Mouse (Mus musculus) intestine, postnatal 0 days (tissue): ENCODE measurements at regions not wholly inside any gene's neighbourhood (a gene's known extent, or its start where the extent isn't known, plus 50 kb on each side); places are given as distances from the start of the nearest gene placed in this dataset.
"Not testable (repeated sequence)": the region's sequence is repeated elsewhere in the genome, so short reads cannot be mapped to it uniquely, and the experiment has no call there.

Source experiments
- ATAC-seq: fragments of 200-750 bp; cut with Nextera tagmentation; 2 replicates; pipeline ENCODE4 v1.8.0; 2017; ENCODE audit warnings: mild to moderate bottlenecking, moderate TSS enrichment, moderate library complexity
- H3K27ac ChIP-seq: fragments of 300-500 bp; sonication (generic); 2 replicates; pipeline ENCODE4 v1.5.1; 2014; ENCODE audit warnings: mild to moderate bottlenecking, low read depth, low read length, moderate library complexity
- H3K27me3 ChIP-seq: fragments of 300-500 bp; sonication (generic); replicated peaks from 2 replicates; pipeline ENCODE4 v1.6.1; 2014; ENCODE audit warnings: low read length, mixed read lengths; ENCODE audit not compliant: control insufficient read depth, insufficient read depth
- H3K36me3 ChIP-seq: fragments of 300-500 bp; sonication (generic); 2 replicates; pipeline ENCODE4 v1.6.1; 2014; ENCODE audit warnings: mild to moderate bottlenecking, moderate library complexity; ENCODE audit not compliant: control insufficient read depth, insufficient read depth
- H3K4me1 ChIP-seq: fragments of 300-500 bp; sonication (generic); replicated peaks from 2 replicates; pipeline ENCODE4 v1.6.1; 2014; ENCODE audit warnings: antibody characterized with exemption, low read length, mixed read lengths; ENCODE audit not compliant: control insufficient read depth, insufficient read depth
- H3K4me2 ChIP-seq: fragments of 300-500 bp; sonication (generic); replicated peaks from 2 replicates; pipeline ENCODE4 v1.6.1; 2014; ENCODE audit warnings: low read depth, mild to moderate bottlenecking, moderate library complexity
- H3K4me3 ChIP-seq: fragments of 300-500 bp; sonication (generic); 2 replicates; pipeline ENCODE4 v1.5.1; 2014; ENCODE audit warnings: low read depth, low read length
- H3K9ac ChIP-seq: fragments of 300-500 bp; sonication (generic); 2 replicates; pipeline ENCODE4 v1.6.1; 2014; ENCODE audit warnings: mild to moderate bottlenecking, low read depth, low read length
- H3K9me3 ChIP-seq: fragments of 300-500 bp; sonication (generic); 2 replicates; pipeline ENCODE4 v1.6.1; 2016; ENCODE audit warnings: mixed run types; ENCODE audit not compliant: control insufficient read depth
- CTCF ChIP-seq: sonication (generic); IDR thresholded peaks from 2 replicates; pipeline ENCODE4 v1.5.1; 2016; ENCODE audit warnings: low read depth, mild to moderate bottlenecking, control low read depth, antibody characterized with exemption, moderate library complexity
- WGBS: fragments of 180-500 bp; shearing (Covaris S2); extraction: QIAGEN DNeasy Blood & Tissue Kit; methylation state at CpG from one replicate; pipeline ENCODE4 v1.1.7; 2014; 5-methylcytosine and 5-hydroxymethylcytosine counted together

DNA sequence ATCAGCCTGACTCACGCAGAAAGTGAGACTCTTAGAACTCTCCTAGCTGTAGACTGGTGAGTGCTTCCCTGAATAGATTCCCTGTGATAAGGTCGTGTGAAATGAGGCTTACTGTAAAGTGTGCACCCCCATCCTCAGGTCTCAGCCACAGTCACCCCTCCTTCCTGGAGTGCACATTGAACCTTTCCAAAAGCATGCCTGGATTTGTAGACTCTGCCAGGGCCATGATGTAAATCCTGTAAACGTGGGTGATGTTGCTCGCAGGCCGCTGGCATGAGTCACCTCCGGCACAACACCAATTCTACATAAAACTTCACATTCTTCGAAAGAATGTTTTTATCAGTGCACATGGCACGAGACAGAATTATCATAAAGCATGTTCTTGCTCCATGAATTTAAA lies 117.7 kb upstream of the Tmc3 start:
- ATAC-seq = no peak
- no peak for TF ChIP-seq CTCF
- Histone ChIP-seq H3K27me3 (no peaks in the 10 kb centered on the region), H3K36me3 (no peaks in the 10 kb centered on the region), H3K9ac (no peak overlapping the region), H3K4me2 (no peak overlapping the region), H3K4me3 (no peak overlapping the region), H3K9me3 (no peaks in the 10 kb centered on the region), H3K27ac (no peak overlapping the region), H3K4me1 (no peaks in the 10 kb centered on the region)
- WGBS = 69% methylated on average over 8 of the region's 8 CpGs

DNA sequence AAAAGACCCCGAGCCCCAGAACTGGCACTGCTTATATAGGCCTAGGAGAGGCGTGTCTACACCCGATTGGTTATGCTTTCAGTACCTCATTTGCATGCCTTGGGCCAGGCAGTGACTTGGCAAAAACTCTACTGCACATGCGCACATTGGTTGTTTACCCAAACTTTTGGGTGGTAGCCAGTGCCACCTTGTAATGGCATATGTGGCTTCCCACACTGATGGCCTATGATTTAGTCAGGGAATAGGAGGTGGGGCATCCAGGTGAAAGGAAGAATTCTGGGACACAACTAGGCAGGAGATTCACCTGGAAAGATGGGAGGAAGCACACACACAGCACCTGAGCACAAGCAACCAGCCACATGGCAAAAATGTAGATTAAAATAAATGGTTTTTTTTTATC lies 114.9 kb upstream of the Tmc3 start:
- ATAC-seq, H3K27ac ChIP-seq, H3K4me1 ChIP-seq, H3K36me3 ChIP-seq, H3K4me2 ChIP-seq, H3K4me3 ChIP-seq, H3K27me3 ChIP-seq, H3K9me3 ChIP-seq, H3K9ac ChIP-seq: not testable (repeated sequence)
- 90% methylated on average over 4 of the region's 4 CpGs for WGBS

DNA sequence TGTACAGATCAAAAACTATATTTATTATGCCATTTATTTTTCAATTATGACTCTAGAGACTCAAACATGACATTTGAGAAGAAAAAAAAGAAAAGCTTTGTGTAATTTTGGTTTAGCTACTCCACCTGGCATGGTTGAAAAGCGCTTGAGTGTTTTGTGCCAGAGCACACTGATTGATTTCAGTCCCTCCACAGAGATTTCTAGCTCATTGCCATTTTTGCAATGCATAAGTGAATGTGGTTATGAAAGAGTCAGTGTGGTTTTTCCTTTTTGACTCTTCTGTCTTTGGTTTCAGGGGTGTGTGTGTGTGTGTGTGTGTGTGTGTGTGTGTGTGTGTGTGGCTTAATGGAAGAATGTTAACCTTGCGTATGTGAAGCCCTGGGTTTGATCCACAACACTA lies 113.6 kb upstream of the Tmc3 start:
- Histone ChIP-seq H3K9me3 (no peaks in the 10 kb centered on the region), H3K4me2 (no peak overlapping the region), H3K27me3 (no peaks in the 10 kb centered on the region), H3K27ac (no peak overlapping the region), H3K4me1 (peaks cover 3% of the 10 kb centered on the region; the same call in 1 of the 2 replicates), H3K36me3 (no peaks in the 10 kb centered on the region), H3K9ac (no peak overlapping the region), H3K4me3 (no peak overlapping the region)
- no peak for TF ChIP-seq CTCF
- WGBS = 89% methylated on average over 2 of the region's 2 CpGs
- no peak for ATAC-seq

DNA sequence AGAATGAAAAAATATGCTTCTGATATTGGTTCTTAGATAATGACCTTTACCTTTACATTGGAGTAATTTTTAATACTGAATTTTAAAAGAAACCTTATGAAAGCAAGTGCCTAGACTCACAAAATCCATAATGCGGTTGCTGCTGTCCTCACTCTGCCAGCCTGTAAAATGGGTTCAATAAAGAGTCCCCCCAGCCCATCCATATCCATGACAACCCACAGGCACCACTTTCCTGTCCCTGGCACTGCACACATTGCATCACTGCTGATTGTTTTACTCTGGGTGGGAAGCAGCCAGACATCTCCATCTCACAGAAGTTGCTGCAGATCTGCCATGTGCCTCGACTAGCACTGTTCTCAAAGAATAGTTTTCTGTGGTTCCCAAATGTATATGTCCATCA lies 110.3 kb upstream of the Tmc3 start:
- Histone ChIP-seq H3K27me3 (no peaks in the 10 kb centered on the region), H3K36me3 (no peaks in the 10 kb centered on the region), H3K9me3 (no peaks in the 10 kb centered on the region), H3K4me2 (no peak overlapping the region), H3K4me1 (peaks cover 3% of the 10 kb centered on the region), H3K9ac (no peak overlapping the region), H3K4me3 (no peak overlapping the region), H3K27ac (no peak overlapping the region)
- ATAC-seq = no peak
- 81% methylated on average over 2 of the region's 2 CpGs for WGBS
- TF ChIP-seq CTCF = no peak

DNA sequence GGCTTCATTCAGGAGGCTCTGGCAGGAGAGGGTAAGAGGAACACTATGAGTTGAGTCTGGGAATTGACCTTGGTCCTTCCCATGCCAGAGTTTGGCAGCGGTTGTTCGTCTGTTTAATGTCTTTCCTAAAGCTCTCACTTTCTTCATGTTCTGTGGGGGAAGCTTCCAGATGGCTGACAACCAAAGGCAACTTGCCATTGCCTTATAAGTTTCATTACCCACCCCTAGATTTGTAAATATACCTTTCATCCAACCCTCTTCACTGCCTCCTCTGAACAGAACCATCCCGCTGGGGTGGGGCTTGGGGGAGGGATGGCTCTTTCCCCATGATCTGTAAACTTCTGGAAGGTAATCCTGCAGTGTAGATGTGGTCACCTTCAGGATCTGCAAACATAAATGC lies 109.7 kb upstream of the Tmc3 start:
- TF ChIP-seq CTCF = no peak
- Histone ChIP-seq H3K4me1 (peaks cover 3% of the 10 kb centered on the region), H3K27me3 (no peaks in the 10 kb centered on the region), H3K36me3 (no peaks in the 10 kb centered on the region), H3K27ac (no peak overlapping the region), H3K9me3 (no peaks in the 10 kb centered on the region), H3K4me2 (no peak overlapping the region), H3K4me3 (no peak overlapping the region), H3K9ac (no peak overlapping the region)
- ATAC-seq = no peak
- WGBS = 62% methylated on average over 3 of the region's 3 CpGs

GRCm38 (mm10) chr7:83475438-83476160 lies 109.1 kb upstream of the Tmc3 start:
- Histone ChIP-seq H3K27me3 (no peaks in the 10 kb centered on the region), H3K36me3 (no peaks in the 10 kb centered on the region), H3K4me2 (no peak overlapping the region), H3K9me3 (no peaks in the 10 kb centered on the region), H3K4me1 (peaks cover 3% of the 10 kb centered on the region), H3K27ac (no peak overlapping the region), H3K9ac (no peak overlapping the region), H3K4me3 (no peak overlapping the region)
- TF ChIP-seq CTCF = no peak
- no peak for ATAC-seq
- 62% methylated on average over 8 of the region's 8 CpGs for WGBS

DNA sequence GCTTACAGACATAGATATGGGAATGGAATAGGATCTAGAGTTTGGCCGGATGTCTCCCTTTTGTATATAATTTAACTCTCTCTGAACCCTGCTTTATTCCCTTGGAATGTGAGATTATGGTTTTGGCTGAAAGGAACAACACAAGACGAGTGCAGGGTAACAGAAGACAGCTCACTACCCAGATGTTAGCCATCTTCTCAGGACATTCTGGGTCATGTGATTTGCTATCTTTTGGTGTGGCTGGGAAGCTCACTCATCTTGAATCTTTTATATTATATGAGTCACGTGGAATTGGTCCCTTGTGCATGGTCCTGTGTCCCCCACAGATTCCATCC lies 108.6 kb upstream of the Tmc3 start:
- TF ChIP-seq CTCF = no peak
- no peaks in the 10 kb centered on the region for H3K9me3 ChIP-seq
- H3K4me2 ChIP-seq = no peak overlapping the region
- ATAC-seq = no peak
- peaks cover 3% of the 10 kb centered on the region for H3K4me1 ChIP-seq
- no peak overlapping the region for H3K27ac ChIP-seq
- 65% methylated on average over 3 of the region's 3 CpGs for WGBS
- H3K4me3 ChIP-seq = no peak overlapping the region
- H3K9ac ChIP-seq = no peak overlapping the region
- no peaks in the 10 kb centered on the region for H3K36me3 ChIP-seq
- H3K27me3 ChIP-seq = no peaks in the 10 kb centered on the region
